Mouse (Mus musculus) embryonic facial prominence, embryonic 11.5 days (tissue): Measurements from ENCODE around the gene Tsen2. TPM values are rescaled to one million over a fixed set of nuclear protein-coding genes. Genes with fewer than 3 reads are reported as not detected.

Source experiments
- ATAC-seq: fragments of 200-750 bp; cut with Nextera tagmentation; replicated peaks from 2 replicates; pipeline ENCODE4 v1.8.0; 2017; ENCODE audit warnings: low read depth; ENCODE audit not compliant: insufficient number of reproducible peaks, low FRiP score, low TSS enrichment
- DNase-seq: peaks from one replicate; pipeline ENCODE4 v3.0.0-alpha.2; 2015; ENCODE audit warnings: low spot score
- H3K27ac ChIP-seq: fragments of 300-500 bp; sonication (generic); replicated peaks from 2 replicates; pipeline ENCODE4 v1.5.1; 2014; ENCODE audit warnings: mild to moderate bottlenecking, low read depth, low read length, control low read depth
- H3K27me3 ChIP-seq: fragments of 300-500 bp; sonication (generic); 2 replicates; pipeline ENCODE4 v1.6.1; 2014; ENCODE audit warnings: mild to moderate bottlenecking, low read length, moderate library complexity, mixed read lengths; ENCODE audit not compliant: control insufficient read depth, insufficient read depth
- H3K36me3 ChIP-seq: fragments of 300-500 bp; sonication (generic); replicated peaks from 2 replicates; pipeline ENCODE4 v1.6.1; 2014; ENCODE audit warnings: low read depth, mild to moderate bottlenecking, low read length, moderate library complexity, mixed read lengths; ENCODE audit not compliant: control insufficient read depth, insufficient read depth
- H3K4me1 ChIP-seq: fragments of 300-500 bp; sonication (generic); 2 replicates; pipeline ENCODE4 v1.6.1; 2014; ENCODE audit warnings: low read length, mixed read lengths; ENCODE audit not compliant: control insufficient read depth, insufficient read depth
- H3K4me2 ChIP-seq: fragments of 300-500 bp; sonication (generic); 2 replicates; pipeline ENCODE4 v1.6.1; 2014; ENCODE audit warnings: low read depth, mild to moderate bottlenecking, control low read depth, low read length, moderate library complexity
- H3K4me3 ChIP-seq: fragments of 300-500 bp; sonication (generic); 2 replicates; pipeline ENCODE4 v1.5.1; 2014; ENCODE audit warnings: low read depth, low read length, control low read depth
- H3K9ac ChIP-seq: fragments of 300-500 bp; sonication (generic); replicated peaks from 2 replicates; pipeline ENCODE4 v1.6.1; 2014; ENCODE audit warnings: mild to moderate bottlenecking, control low read depth, low read length
- H3K9me3 ChIP-seq: fragments of 300-500 bp; sonication (generic); replicated peaks from 2 replicates; pipeline ENCODE4 v1.6.1; 2016; ENCODE audit warnings: mild to moderate bottlenecking, low read length, inconsistent platforms, mixed read lengths; ENCODE audit not compliant: control insufficient read depth
- WGBS: fragments of 180-500 bp; shearing (Covaris S2); extraction: QIAGEN DNeasy Blood & Tissue Kit; methylation state at CpG from one replicate; pipeline ENCODE4 v1.1.7; 2014; 5-methylcytosine and 5-hydroxymethylcytosine counted together
- polyA plus RNA-seq: library from polyadenylated mRNA; unstranded; fragments of >200 nt; fragmentation: Nextera tagmentation; extraction: Ambion mirVana; gene quantifications from 2 replicates; pipeline ENCODE4 v1.2.1, GENCODE M21; 2014

Tsen2 gene
- polyA plus RNA-seq, 1 experiment from 2014 or later = 29.4 TPM

GRCm38 (mm10) chr6:115577941-115578340 is 33.5 kb downstream of the Tsen2 start:
- no peak overlapping the region for H3K4me2 ChIP-seq
- H3K9me3 ChIP-seq = no peaks in the 10 kb centered on the region
- no peaks in the 10 kb centered on the region for H3K4me1 ChIP-seq
- no peaks in the 10 kb centered on the region for H3K36me3 ChIP-seq
- DNase-seq (no peak), ATAC-seq (no peak)
- no peak overlapping the region for H3K4me3 ChIP-seq
- H3K27me3 ChIP-seq = no peaks in the 10 kb centered on the region
- H3K9ac ChIP-seq = no peak overlapping the region
- no peak overlapping the region for H3K27ac ChIP-seq
- WGBS = 93% methylated on average over 9 of the region's 9 CpGs

GRCm38 (mm10) chr6:115580810-115581209 is 36.3 kb downstream of the Tsen2 start:
- Histone ChIP-seq H3K4me2 (no peak overlapping the region), H3K27ac (no peak overlapping the region), H3K36me3 (no peaks in the 10 kb centered on the region), H3K4me3 (no peak overlapping the region), H3K4me1 (no peaks in the 10 kb centered on the region), H3K9me3 (no peaks in the 10 kb centered on the region), H3K27me3 (no peaks in the 10 kb centered on the region), H3K9ac (no peak overlapping the region)
- ATAC-seq (no peak), DNase-seq (no peak)
- WGBS = 80% methylated on average over 3 of the region's 3 CpGs

- H3K9ac ChIP-seq = no peak overlapping the region
- DNase-seq = no peak
- H3K27me3 ChIP-seq = no peaks in the 10 kb centered on the region
- no peak overlapping the region for H3K4me3 ChIP-seq
- WGBS = 77% methylated on average over 10 of the region's 10 CpGs
- H3K4me2 ChIP-seq = no peak overlapping the region
- ATAC-seq = no peak
- no peaks in the 10 kb centered on the region for H3K9me3 ChIP-seq
- H3K4me1 ChIP-seq = no peaks in the 10 kb centered on the region
- H3K27ac ChIP-seq = no peak overlapping the region
- no peaks in the 10 kb centered on the region for H3K36me3 ChIP-seq
Observed at GRCm38 (mm10) chr6:115582328-115583115, 38.1 kb downstream of the Tsen2 start.

DNA sequence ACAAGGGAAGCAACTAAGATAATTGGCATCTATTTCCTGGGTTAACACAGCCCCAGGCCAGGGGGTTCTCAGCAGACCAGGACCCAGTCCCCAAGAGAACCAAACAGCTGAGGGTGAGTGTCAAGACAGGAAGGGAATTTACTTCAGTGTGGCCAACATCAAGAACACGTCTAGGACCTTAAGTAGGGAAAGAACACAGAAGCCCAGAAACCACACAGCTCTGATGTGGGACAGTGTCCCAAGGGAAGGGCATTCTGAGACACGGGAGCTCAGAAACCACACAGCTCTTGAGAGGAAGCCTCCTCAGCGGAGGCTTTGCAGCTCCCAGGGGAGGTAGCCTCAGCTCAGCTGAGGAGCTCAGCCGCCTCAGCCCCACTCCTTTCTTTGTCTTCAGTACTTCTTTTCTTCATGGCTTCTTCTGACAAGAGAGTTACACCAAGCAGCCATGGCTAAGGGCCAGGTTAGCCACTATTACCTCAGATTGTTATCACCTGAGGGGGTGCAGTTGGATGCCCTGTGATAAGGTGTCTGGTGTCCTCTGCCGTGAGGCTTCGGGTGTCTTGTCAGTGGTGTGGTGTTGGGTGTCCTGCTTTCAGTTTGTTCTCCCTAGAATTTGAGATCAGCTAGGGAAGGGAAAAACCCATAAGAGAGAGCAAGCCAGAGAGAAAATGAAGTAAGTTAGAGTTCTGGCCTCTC is 39.1 kb downstream of the Tsen2 start:
- Histone ChIP-seq H3K9me3 (no peaks in the 10 kb centered on the region), H3K36me3 (no peaks in the 10 kb centered on the region), H3K27ac (no peak overlapping the region), H3K27me3 (no peaks in the 10 kb centered on the region), H3K9ac (no peak overlapping the region), H3K4me1 (no peaks in the 10 kb centered on the region), H3K4me3 (no peak overlapping the region), H3K4me2 (no peak overlapping the region)
- ATAC-seq (no peak), DNase-seq (no peak)
- WGBS = 79% methylated on average over 6 of the region's 6 CpGs

- no peak for DNase-seq
- H3K36me3 ChIP-seq = no peaks in the 10 kb centered on the region
- H3K9ac ChIP-seq = no peak overlapping the region
- no peak overlapping the region for H3K27ac ChIP-seq
- no peaks in the 10 kb centered on the region for H3K27me3 ChIP-seq
- H3K4me1 ChIP-seq = no peaks in the 10 kb centered on the region
- ATAC-seq = no peak
- 83% methylated on average over 3 of the region's 3 CpGs for WGBS
- no peaks in the 10 kb centered on the region for H3K9me3 ChIP-seq
- no peak overlapping the region for H3K4me3 ChIP-seq
- H3K4me2 ChIP-seq = no peak overlapping the region
Observed at GRCm38 (mm10) chr6:115584176-115584575, 39.7 kb downstream of the Tsen2 start.

DNA sequence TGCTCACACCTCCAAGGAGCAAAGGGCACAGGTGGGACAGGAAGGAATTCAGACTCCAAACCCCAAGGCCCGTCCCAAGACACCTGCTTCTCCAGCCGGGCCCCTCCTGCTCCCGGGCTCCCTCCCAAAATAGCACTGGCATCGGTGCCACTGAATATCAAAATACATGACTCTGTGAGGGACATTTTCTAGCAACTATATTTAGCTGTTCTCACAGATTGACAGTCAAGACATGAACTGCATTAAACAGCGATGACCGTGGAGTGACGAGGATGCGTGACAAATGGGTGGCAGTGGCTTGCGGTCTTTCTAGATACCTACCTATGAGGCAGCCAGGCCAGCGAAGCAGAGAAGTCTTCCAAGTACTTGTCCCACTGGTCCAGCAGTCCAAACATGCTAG is 41.9 kb downstream of the Tsen2 start:
- no peaks in the 10 kb centered on the region for H3K27me3 ChIP-seq
- no peaks in the 10 kb centered on the region for H3K4me1 ChIP-seq
- no peak overlapping the region for H3K27ac ChIP-seq
- no peaks in the 10 kb centered on the region for H3K36me3 ChIP-seq
- WGBS = 82% methylated on average over 10 of the region's 10 CpGs
- no peak overlapping the region for H3K9ac ChIP-seq
- no peak for ATAC-seq
- no peak for DNase-seq
- no peaks in the 10 kb centered on the region for H3K9me3 ChIP-seq
- no peak overlapping the region for H3K4me2 ChIP-seq
- H3K4me3 ChIP-seq = no peak overlapping the region

DNA sequence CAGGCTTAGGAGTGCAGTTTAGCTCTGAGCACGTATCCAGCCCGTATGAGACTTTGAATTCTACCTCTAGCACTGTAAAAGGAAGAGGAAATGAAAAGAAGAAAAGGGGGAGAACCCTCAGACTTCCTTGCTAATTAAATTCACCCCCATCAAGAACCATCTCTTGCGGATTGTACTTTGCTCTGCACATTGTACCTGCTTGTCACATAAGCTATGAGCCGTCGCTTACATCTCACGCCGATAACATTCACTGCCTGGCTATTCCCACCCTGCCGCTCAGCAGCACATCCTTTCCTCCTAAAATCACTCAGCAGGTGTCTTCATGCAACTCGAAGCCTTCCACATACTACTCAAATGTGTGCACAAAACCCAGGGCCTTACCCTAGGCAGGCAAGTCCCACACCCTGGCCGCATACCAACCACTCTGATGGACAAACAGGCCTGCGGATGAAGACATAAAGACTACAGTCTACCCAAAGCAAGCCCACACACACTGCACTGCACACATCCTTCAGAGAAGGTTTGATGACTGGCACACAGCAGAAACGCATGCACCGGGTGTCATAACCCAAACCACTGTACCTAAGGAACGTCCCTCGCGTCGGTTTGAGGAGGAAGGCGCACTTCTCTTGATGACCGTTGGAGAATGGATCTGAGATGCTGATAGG is 47.4 kb downstream of the Tsen2 start:
- no peak overlapping the region for H3K27ac ChIP-seq
- no peak for DNase-seq
- no peak overlapping the region for H3K4me2 ChIP-seq
- H3K36me3 ChIP-seq = no peaks in the 10 kb centered on the region
- no peaks in the 10 kb centered on the region; the same call in 1 of the 2 replicates for H3K4me1 ChIP-seq
- H3K27me3 ChIP-seq = no peaks in the 10 kb centered on the region
- WGBS = 86% methylated on average over 19 of the region's 19 CpGs
- H3K9ac ChIP-seq = no peak overlapping the region
- ATAC-seq = no peak
- no peak overlapping the region for H3K4me3 ChIP-seq
- H3K9me3 ChIP-seq = no peaks in the 10 kb centered on the region

GRCm38 (mm10) chr6:115592458-115592857 is 48.0 kb downstream of the Tsen2 start, which contains the start of gene Mkrn2os:
Mkrn2os (minus strand) TSS chr6:115592576.
- no peaks in the 10 kb centered on the region; the same call in 1 of the 2 replicates for H3K4me1 ChIP-seq
- H3K27me3 ChIP-seq = no peaks in the 10 kb centered on the region
- 53% methylated on average over 5 of the region's 5 CpGs for WGBS
- H3K9ac ChIP-seq = no peak within 1 kb of the TSS
- no peaks in the 10 kb centered on the region for H3K9me3 ChIP-seq
- no peak within 1 kb of the TSS for H3K4me2 ChIP-seq
- no peak for ATAC-seq
- H3K4me3 ChIP-seq = no peak within 1 kb of the TSS
- no peaks in the 10 kb centered on the region for H3K36me3 ChIP-seq
- no peak within 1 kb of the TSS for H3K27ac ChIP-seq
- DNase-seq = peak; percentile 32
